Mouse (Mus musculus) heart, embryonic 12.5 days (tissue): ENCODE results near the gene Pbx1. TPM values are rescaled to one million over a fixed set of nuclear protein-coding genes. Genes with fewer than 3 reads are reported as not detected.

ENCODE experiments used
- ATAC-seq: fragments of 200-750 bp; cut with Nextera tagmentation; 2 replicates; pipeline ENCODE4 v1.8.0; 2017; ENCODE audit warnings: moderate TSS enrichment, moderate library complexity; ENCODE audit not compliant: insufficient number of reproducible peaks, low FRiP score
- H3K27ac ChIP-seq: fragments of 300-500 bp; sonication (generic); 2 replicates; pipeline ENCODE4 v1.5.1; 2016; ENCODE audit warnings: mild to moderate bottlenecking, moderate library complexity; ENCODE audit not compliant: poor library complexity, severe bottlenecking
- H3K27me3 ChIP-seq: fragments of 300-500 bp; sonication (generic); replicated peaks from 2 replicates; pipeline ENCODE4 v1.6.1; 2016; ENCODE audit warnings: mild to moderate bottlenecking, moderate library complexity
- H3K36me3 ChIP-seq: fragments of 300-500 bp; sonication (generic); 2 replicates; pipeline ENCODE4 v1.6.1; 2016; ENCODE audit warnings: mild to moderate bottlenecking, moderate library complexity
- H3K4me1 ChIP-seq: fragments of 300-500 bp; sonication (generic); replicated peaks from 2 replicates; pipeline ENCODE4 v1.6.1; 2016; ENCODE audit warnings: mild to moderate bottlenecking
- H3K4me2 ChIP-seq: fragments of 300-500 bp; sonication (generic); 2 replicates; pipeline ENCODE4 v1.6.1; 2016; ENCODE audit warnings: mild to moderate bottlenecking, moderate library complexity
- H3K4me3 ChIP-seq: fragments of 300-500 bp; sonication (generic); 2 replicates; pipeline ENCODE4 v1.5.1; 2016; ENCODE audit warnings: mild to moderate bottlenecking
- H3K9ac ChIP-seq: fragments of 300-500 bp; sonication (generic); 2 replicates; pipeline ENCODE4 v1.6.1; 2016; ENCODE audit warnings: mild to moderate bottlenecking, moderate library complexity
- H3K9me3 ChIP-seq: fragments of 300-500 bp; sonication (generic); replicated peaks from 2 replicates; pipeline ENCODE4 v1.6.1; 2016; ENCODE audit warnings: mild to moderate bottlenecking, moderate library complexity
- WGBS: fragments of 180-500 bp; shearing (Covaris S2); methylation state at CpG from one replicate; pipeline ENCODE4 v1.1.7; 2016; 5-methylcytosine and 5-hydroxymethylcytosine counted together
- polyA plus RNA-seq: library from polyadenylated mRNA; unstranded; fragments of >200 nt; fragmentation: Nextera tagmentation; extraction: Ambion mirVana; gene quantifications from 2 replicates; pipeline ENCODE4 v1.2.1, GENCODE M21; 2016

The Pbx1 gene
- polyA plus RNA-seq, 1 experiment from 2014 or later = 26.3 TPM

GRCm38 (mm10) chr1:168284566-168285141 lies 147.4 kb downstream of the Pbx1 start:
- H3K4me2 ChIP-seq = no peak overlapping the region
- H3K4me3 ChIP-seq = no peak overlapping the region
- H3K9me3 ChIP-seq = no peaks in the 10 kb centered on the region
- no peaks in the 10 kb centered on the region for H3K36me3 ChIP-seq
- ATAC-seq = no peak
- H3K27me3 ChIP-seq = no peaks in the 10 kb centered on the region
- 60% methylated on average over 9 of the region's 9 CpGs for WGBS
- H3K27ac ChIP-seq = no peak overlapping the region
- H3K4me1 ChIP-seq = peaks cover 76% of the 10 kb centered on the region
- H3K9ac ChIP-seq = no peak overlapping the region

- WGBS = 62% methylated on average over 15 of the region's 15 CpGs
- Histone ChIP-seq H3K36me3 (no peaks in the 10 kb centered on the region), H3K27me3 (no peaks in the 10 kb centered on the region), H3K9me3 (no peaks in the 10 kb centered on the region), H3K9ac (no peak overlapping the region), H3K27ac (peak overlapping the region; percentile 49; the same call in 1 of the 2 replicates), H3K4me3 (no peak overlapping the region), H3K4me2 (no peak overlapping the region; the same call in 1 of the 2 replicates), H3K4me1 (peaks cover 70% of the 10 kb centered on the region)
- no peak for ATAC-seq
These were observed 148.1 kb downstream of the Pbx1 start for GRCm38 (mm10) chr1:168283841-168284565.

GRCm38 (mm10) chr1:168283421-168283820 lies 148.6 kb downstream of the Pbx1 start:
- H3K4me2 ChIP-seq = no peak overlapping the region; the same call in 1 of the 2 replicates
- no peaks in the 10 kb centered on the region for H3K27me3 ChIP-seq
- H3K9me3 ChIP-seq = no peaks in the 10 kb centered on the region
- H3K36me3 ChIP-seq = no peaks in the 10 kb centered on the region
- WGBS = 69% methylated on average over 2 of the region's 2 CpGs
- peaks cover 64% of the 10 kb centered on the region for H3K4me1 ChIP-seq
- H3K4me3 ChIP-seq = no peak overlapping the region
- no peak overlapping the region for H3K9ac ChIP-seq
- peak overlapping the region; percentile 23; the same call in 1 of the 2 replicates for H3K27ac ChIP-seq
- no peak for ATAC-seq

- no peak for ATAC-seq
- Histone ChIP-seq H3K4me3 (no peak overlapping the region), H3K27me3 (no peaks in the 10 kb centered on the region), H3K9me3 (no peaks in the 10 kb centered on the region), H3K4me2 (no peak overlapping the region), H3K36me3 (no peaks in the 10 kb centered on the region), H3K9ac (no peak overlapping the region), H3K27ac (no peak overlapping the region), H3K4me1 (peaks cover 16% of the 10 kb centered on the region)
- 91% methylated on average over 5 of the region's 5 CpGs for WGBS
These were observed 156.4 kb downstream of the Pbx1 start for GRCm38 (mm10) chr1:168275678-168276077.

GRCm38 (mm10) chr1:168274296-168274695 lies 157.8 kb downstream of the Pbx1 start:
- no peak overlapping the region for H3K4me3 ChIP-seq
- H3K27me3 ChIP-seq = no peaks in the 10 kb centered on the region
- H3K4me2 ChIP-seq = no peak overlapping the region
- H3K9me3 ChIP-seq = no peaks in the 10 kb centered on the region
- H3K4me1 ChIP-seq = peaks cover 26% of the 10 kb centered on the region
- H3K36me3 ChIP-seq = no peaks in the 10 kb centered on the region
- no peak overlapping the region for H3K27ac ChIP-seq
- ATAC-seq = no peak
- 85% methylated on average over 4 of the region's 4 CpGs for WGBS
- no peak overlapping the region for H3K9ac ChIP-seq

- Histone ChIP-seq H3K4me2 (no peak overlapping the region), H3K4me1 (peaks cover 41% of the 10 kb centered on the region), H3K9ac (no peak overlapping the region), H3K4me3 (no peak overlapping the region), H3K36me3 (no peaks in the 10 kb centered on the region), H3K27ac (no peak overlapping the region), H3K9me3 (no peaks in the 10 kb centered on the region), H3K27me3 (no peaks in the 10 kb centered on the region)
- no peak for ATAC-seq
- WGBS = 77% methylated on average over 2 of the region's 2 CpGs
These were observed 160.0 kb downstream of the Pbx1 start for GRCm38 (mm10) chr1:168272091-168272490.

- 81% methylated on average over 4 of the region's 4 CpGs for whole genome bisulfite sequencing
- no peak overlapping the region for H3K4me3 ChIP-seq
- no peak overlapping the region for H3K4me2 ChIP-seq
- H3K4me1 ChIP-seq = peaks cover 40% of the 10 kb centered on the region
- H3K9me3 ChIP-seq = no peaks in the 10 kb centered on the region
- ATAC-seq = no peak
- no peak overlapping the region for H3K27ac ChIP-seq
- no peaks in the 10 kb centered on the region for H3K27me3 ChIP-seq
- no peaks in the 10 kb centered on the region for H3K36me3 ChIP-seq
- no peak overlapping the region for H3K9ac ChIP-seq
These were observed 160.9 kb downstream of the Pbx1 start for GRCm38 (mm10) chr1:168271207-168271606.

- Histone ChIP-seq H3K36me3 (no peaks in the 10 kb centered on the region), H3K9ac (no peak overlapping the region), H3K4me1 (peaks cover 39% of the 10 kb centered on the region), H3K27me3 (no peaks in the 10 kb centered on the region), H3K27ac (peak overlapping the region; percentile 78), H3K9me3 (no peaks in the 10 kb centered on the region), H3K4me2 (peak overlapping the region; percentile 8; the same call in 1 of the 2 replicates), H3K4me3 (no peak overlapping the region)
- ATAC-seq = peak; percentile 67
- WGBS = 64% methylated on average over 12 of the region's 12 CpGs
These were observed 163.1 kb downstream of the Pbx1 start for GRCm38 (mm10) chr1:168268751-168269623.

- 0 out of 2 replicates have a peak overlapping the region, but pooled peaks have one; percentile 8 for H3K4me2 ChIP-seq
- peaks cover 39% of the 10 kb centered on the region for H3K4me1 ChIP-seq
- WGBS = 54% methylated on average over 4 of the region's 4 CpGs
- peak overlapping the region; percentile 78 for H3K27ac ChIP-seq
- H3K9ac ChIP-seq = no peak overlapping the region
- no peak for ATAC-seq
- no peaks in the 10 kb centered on the region for H3K9me3 ChIP-seq
- H3K4me3 ChIP-seq = no peak overlapping the region
- H3K36me3 ChIP-seq = no peaks in the 10 kb centered on the region
- no peaks in the 10 kb centered on the region for H3K27me3 ChIP-seq
These were observed 163.8 kb downstream of the Pbx1 start for GRCm38 (mm10) chr1:168268224-168268623.

GRCm38 (mm10) chr1:168265594-168266390 lies 166.3 kb downstream of the Pbx1 start:
- H3K4me2 ChIP-seq = no peak overlapping the region
- 72% methylated on average over 12 of the region's 12 CpGs for WGBS
- H3K27me3 ChIP-seq = no peaks in the 10 kb centered on the region
- no peaks in the 10 kb centered on the region for H3K9me3 ChIP-seq
- ATAC-seq = no peak
- no peak overlapping the region for H3K4me3 ChIP-seq
- H3K27ac ChIP-seq = no peak overlapping the region
- 0 out of 2 replicates have a peak, but pooled peaks cover 5% of the 10 kb centered on the region for H3K36me3 ChIP-seq
- peaks cover 39% of the 10 kb centered on the region for H3K4me1 ChIP-seq
- no peak overlapping the region for H3K9ac ChIP-seq
